Mouse (Mus musculus) liver, embryonic 13.5 days (tissue): ENCODE data around the gene Cish. TPM values are rescaled to one million over a fixed set of nuclear protein-coding genes. Genes with fewer than 3 reads are reported as not detected.

ENCODE experiments used
- ATAC-seq: fragments of 200-750 bp; cut with Nextera tagmentation; 2 replicates; pipeline ENCODE4 v1.8.0; 2017; ENCODE audit warnings: low read depth, mild to moderate bottlenecking, moderate number of reproducible peaks, moderate library complexity
- DNase-seq: peaks from one replicate; pipeline ENCODE4 v3.0.0; 2022
- H3K27ac ChIP-seq: fragments of 300-500 bp; sonication (generic); 2 replicates; pipeline ENCODE4 v1.5.1; 2015; ENCODE audit warnings: moderate library complexity, mild to moderate bottlenecking, inconsistent platforms
- H3K27me3 ChIP-seq: fragments of 300-500 bp; sonication (generic); 2 replicates; pipeline ENCODE4 v1.6.1; 2015; ENCODE audit warnings: mild to moderate bottlenecking, inconsistent platforms
- H3K36me3 ChIP-seq: fragments of 300-500 bp; sonication (generic); 2 replicates; pipeline ENCODE4 v1.6.1; 2015; ENCODE audit warnings: mild to moderate bottlenecking, inconsistent platforms
- H3K4me1 ChIP-seq: fragments of 300-500 bp; sonication (generic); replicated peaks from 2 replicates; pipeline ENCODE4 v1.6.1; 2015; ENCODE audit warnings: inconsistent platforms
- H3K4me2 ChIP-seq: fragments of 300-500 bp; sonication (generic); 2 replicates; pipeline ENCODE4 v1.6.1; 2015; ENCODE audit warnings: inconsistent platforms, mild to moderate bottlenecking, moderate library complexity
- H3K4me3 ChIP-seq: fragments of 300-500 bp; sonication (generic); replicated peaks from 2 replicates; pipeline ENCODE4 v1.5.1; 2015; ENCODE audit warnings: mild to moderate bottlenecking, inconsistent platforms
- H3K9ac ChIP-seq: fragments of 300-500 bp; sonication (generic); 2 replicates; pipeline ENCODE4 v1.6.1; 2015; ENCODE audit warnings: mild to moderate bottlenecking, inconsistent platforms
- H3K9me3 ChIP-seq: fragments of 300-500 bp; sonication (generic); replicated peaks from 2 replicates; pipeline ENCODE4 v1.6.1; 2016; ENCODE audit warnings: inconsistent platforms
- WGBS: fragments of 180-500 bp; shearing (Covaris S2); methylation state at CpG from one replicate; pipeline ENCODE4 v1.1.7; 2015; ENCODE audit not compliant: insufficient replicate concordance; 5-methylcytosine and 5-hydroxymethylcytosine counted together
- polyA plus RNA-seq: library from polyadenylated mRNA; unstranded; fragments of >200 nt; fragmentation: Nextera tagmentation; extraction: Ambion mirVana; gene quantifications from 2 replicates; pipeline ENCODE4 v1.2.1, GENCODE M21; 2015

Cish gene
- polyA plus RNA-seq, 1 experiment from 2014 or later, result 10.7 TPM

GRCm38 (mm10) chr9:107289211-107290076, 6.4 kb upstream of the Cish start, which contains the start of gene Mapkapk3:
Mapkapk3 (minus strand) TSS chr9:107289877.
- DNase-seq, result peak; percentile 75
- WGBS, result 1% methylated on average over 49 of the region's 49 CpGs
- no peaks in the 10 kb centered on the region for H3K36me3 ChIP-seq
- H3K9ac ChIP-seq, result peak within 1 kb of the TSS; percentile 70
- peak within 1 kb of the TSS; percentile 98 for H3K4me2 ChIP-seq
- no peaks in the 10 kb centered on the region for H3K9me3 ChIP-seq
- peak; percentile 87 for ATAC-seq
- H3K4me3 ChIP-seq, result peak within 1 kb of the TSS; percentile 66
- H3K4me1 ChIP-seq, result peaks cover 59% of the 10 kb centered on the region
- H3K27ac ChIP-seq, result peak within 1 kb of the TSS; percentile 74
- H3K27me3 ChIP-seq, result peaks cover 10% of the 10 kb centered on the region; the same call in 1 of the 2 replicates

DNA sequence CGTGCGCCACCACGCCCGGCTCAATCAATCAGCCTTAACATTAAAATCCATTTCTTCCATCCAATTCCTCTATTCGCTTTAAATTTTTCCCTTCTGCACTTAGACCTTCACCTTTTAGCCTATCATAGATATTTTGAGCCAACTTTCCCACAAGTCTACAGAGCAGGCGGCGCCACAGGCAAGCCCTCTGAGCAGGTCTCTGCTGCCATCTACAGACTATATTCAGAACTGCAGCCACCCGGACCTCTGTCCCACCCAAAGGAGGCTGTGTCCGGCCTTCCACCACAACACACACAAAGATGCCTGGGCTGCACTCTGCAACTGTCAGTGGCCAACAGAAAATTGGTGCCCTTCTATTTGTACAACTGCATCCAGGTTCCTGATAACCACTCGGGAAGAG, 4.9 kb upstream of the Cish start:
- H3K4me2 ChIP-seq, result no peak overlapping the region
- no peak overlapping the region for H3K27ac ChIP-seq
- no peak overlapping the region for H3K4me3 ChIP-seq
- H3K27me3 ChIP-seq, result peaks cover 10% of the 10 kb centered on the region; the same call in 1 of the 2 replicates
- peaks cover 62% of the 10 kb centered on the region for H3K4me1 ChIP-seq
- H3K9ac ChIP-seq, result no peak overlapping the region
- no peaks in the 10 kb centered on the region for H3K36me3 ChIP-seq
- ATAC-seq (no peak), DNase-seq (no peak)
- H3K9me3 ChIP-seq, result no peaks in the 10 kb centered on the region
- 32% methylated on average over 10 of the region's 10 CpGs for WGBS

GRCm38 (mm10) chr9:107294249-107294648, 1.6 kb upstream of the Cish start:
- no peaks in the 10 kb centered on the region for H3K36me3 ChIP-seq
- no peak overlapping the region for H3K4me2 ChIP-seq
- H3K27ac ChIP-seq, result no peak overlapping the region
- whole genome bisulfite sequencing, result 2% methylated on average over 6 of the region's 6 CpGs
- H3K27me3 ChIP-seq, result peaks cover 10% of the 10 kb centered on the region; the same call in 1 of the 2 replicates
- ATAC-seq (no peak), DNase-seq (peak; percentile 72)
- H3K4me3 ChIP-seq, result no peak overlapping the region
- no peak overlapping the region for H3K9ac ChIP-seq
- H3K4me1 ChIP-seq, result peaks cover 57% of the 10 kb centered on the region
- H3K9me3 ChIP-seq, result no peaks in the 10 kb centered on the region

- peaks cover 10% of the 10 kb centered on the region for H3K36me3 ChIP-seq
- ATAC-seq, result peak; percentile 13
- H3K4me2 ChIP-seq, result peak overlapping the region; percentile 93
- H3K4me1 ChIP-seq, result peaks cover 57% of the 10 kb centered on the region
- H3K27ac ChIP-seq, result peak overlapping the region; percentile 95
- WGBS, result 3% methylated on average over 4 of the region's 4 CpGs
- H3K27me3 ChIP-seq, result peaks cover 10% of the 10 kb centered on the region; the same call in 1 of the 2 replicates
- peak; percentile 59 for DNase-seq
- H3K4me3 ChIP-seq, result peak overlapping the region; percentile 65
- peak overlapping the region; percentile 75 for H3K9ac ChIP-seq
- H3K9me3 ChIP-seq, result no peaks in the 10 kb centered on the region
Observed at GRCm38 (mm10) chr9:107295616-107296015, 210 bp upstream of the Cish start.

GRCm38 (mm10) chr9:107296041-107296440, 215 bp downstream of the Cish start:
- DNase-seq (no peak), ATAC-seq (peak; percentile 17)
- H3K36me3 ChIP-seq, result peaks cover 14% of the 10 kb centered on the region
- H3K4me3 ChIP-seq, result peak overlapping the region; percentile 65
- peaks cover 59% of the 10 kb centered on the region for H3K4me1 ChIP-seq
- peaks cover 10% of the 10 kb centered on the region; the same call in 1 of the 2 replicates for H3K27me3 ChIP-seq
- peak overlapping the region; percentile 75 for H3K9ac ChIP-seq
- WGBS, result under 1% methylated on average over 14 of the region's 14 CpGs
- H3K4me2 ChIP-seq, result peak overlapping the region; percentile 93
- H3K9me3 ChIP-seq, result no peaks in the 10 kb centered on the region
- H3K27ac ChIP-seq, result peak overlapping the region; percentile 95

DNA sequence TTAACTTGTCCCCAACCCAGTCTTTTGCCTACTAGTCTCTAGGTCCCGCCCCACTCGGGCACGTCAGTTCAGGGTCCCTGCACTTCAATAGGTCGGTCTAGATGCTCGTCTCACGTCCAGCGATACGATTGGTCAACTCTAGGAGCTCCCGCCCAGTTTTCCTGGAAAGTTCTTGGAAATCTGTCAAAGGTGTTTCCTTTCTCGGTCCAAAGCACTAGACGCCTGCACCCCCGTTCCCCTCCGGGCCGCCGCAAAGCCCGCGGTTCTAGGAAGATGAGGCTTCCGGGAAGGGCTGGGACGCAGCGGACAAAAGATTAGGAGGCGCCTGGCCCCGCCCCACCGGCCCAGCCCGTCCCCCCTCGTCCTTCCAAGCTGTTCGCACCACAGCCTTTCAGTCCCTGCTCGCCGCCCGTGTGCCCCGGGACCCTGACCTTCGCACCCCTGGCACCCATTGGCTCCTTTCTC, 707 bp downstream of the Cish start:
- DNase-seq (peak; percentile 95), ATAC-seq (peak; percentile 91)
- Histone ChIP-seq H3K4me1 (peaks cover 64% of the 10 kb centered on the region), H3K27me3 (peaks cover 10% of the 10 kb centered on the region; the same call in 1 of the 2 replicates), H3K9me3 (no peaks in the 10 kb centered on the region), H3K4me3 (peak overlapping the region; percentile 65), H3K36me3 (peaks cover 19% of the 10 kb centered on the region), H3K4me2 (peak overlapping the region; percentile 93), H3K27ac (peak overlapping the region; percentile 95), H3K9ac (peak overlapping the region; percentile 76)
- under 1% methylated on average over 31 of the region's 31 CpGs for WGBS

- ATAC-seq, result no peak
- Histone ChIP-seq H3K9ac (peak overlapping the region; percentile 76), H3K27me3 (peaks cover 10% of the 10 kb centered on the region; the same call in 1 of the 2 replicates), H3K36me3 (peaks cover 24% of the 10 kb centered on the region), H3K27ac (peak overlapping the region; percentile 95), H3K4me2 (peak overlapping the region; percentile 93), H3K9me3 (no peaks in the 10 kb centered on the region), H3K4me3 (peak overlapping the region; percentile 65), H3K4me1 (peaks cover 69% of the 10 kb centered on the region)
- DNase-seq, result no peak
- WGBS, result 12% methylated on average over 16 of the region's 16 CpGs
Observed at GRCm38 (mm10) chr9:107297059-107297458, 1.2 kb downstream of the Cish start.

DNA sequence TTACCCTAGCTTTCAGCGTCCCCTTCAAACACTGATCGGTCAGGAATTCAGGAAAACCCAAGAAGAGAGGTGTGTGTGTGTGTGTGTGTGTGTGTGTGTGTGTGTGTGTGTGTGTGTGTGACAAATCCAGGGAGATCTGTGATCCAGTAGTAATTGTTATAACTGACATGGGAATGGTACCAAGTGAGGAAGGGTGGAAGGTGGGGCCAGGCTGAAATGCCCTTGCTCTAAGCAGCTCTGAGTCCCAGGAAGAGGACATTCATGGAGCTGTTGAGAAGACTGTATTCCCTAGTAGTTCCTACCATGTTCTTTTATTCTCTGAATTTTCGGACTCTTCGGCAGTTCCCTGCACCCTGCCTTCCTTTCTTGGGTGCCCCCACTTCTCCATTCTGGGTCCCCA, 1.8 kb downstream of the Cish start:
- H3K4me1 ChIP-seq, result peaks cover 75% of the 10 kb centered on the region
- peak overlapping the region; percentile 76 for H3K9ac ChIP-seq

GRCm38 (mm10) chr9:107298059-107298780, 2.4 kb downstream of the Cish start:
- Histone ChIP-seq H3K36me3 (peaks cover 29% of the 10 kb centered on the region), H3K4me2 (peak overlapping the region; percentile 93), H3K9ac (peak overlapping the region; percentile 76), H3K9me3 (no peaks in the 10 kb centered on the region), H3K27me3 (0 out of 2 replicates have a peak, but pooled peaks cover under 1% of the 10 kb centered on the region), H3K27ac (peak overlapping the region; percentile 95), H3K4me3 (peak overlapping the region; percentile 65), H3K4me1 (peaks cover 81% of the 10 kb centered on the region)
- WGBS, result 57% methylated on average over 8 of the region's 8 CpGs
- peak; percentile 64 for DNase-seq
- peak; percentile 65 for ATAC-seq

More for the DNA sequence above, 1.8 kb downstream of the Cish start:
- Histone ChIP-seq H3K4me3 (peak overlapping the region; percentile 65), H3K27me3 (peaks cover 6% of the 10 kb centered on the region; the same call in 1 of the 2 replicates), H3K9me3 (no peaks in the 10 kb centered on the region), H3K4me2 (peak overlapping the region; percentile 93), H3K27ac (peak overlapping the region; percentile 95), H3K36me3 (peaks cover 29% of the 10 kb centered on the region)
- DNase-seq, result no peak
- ATAC-seq, result no peak
- WGBS, result 56% methylated on average over 4 of the region's 4 CpGs

DNA sequence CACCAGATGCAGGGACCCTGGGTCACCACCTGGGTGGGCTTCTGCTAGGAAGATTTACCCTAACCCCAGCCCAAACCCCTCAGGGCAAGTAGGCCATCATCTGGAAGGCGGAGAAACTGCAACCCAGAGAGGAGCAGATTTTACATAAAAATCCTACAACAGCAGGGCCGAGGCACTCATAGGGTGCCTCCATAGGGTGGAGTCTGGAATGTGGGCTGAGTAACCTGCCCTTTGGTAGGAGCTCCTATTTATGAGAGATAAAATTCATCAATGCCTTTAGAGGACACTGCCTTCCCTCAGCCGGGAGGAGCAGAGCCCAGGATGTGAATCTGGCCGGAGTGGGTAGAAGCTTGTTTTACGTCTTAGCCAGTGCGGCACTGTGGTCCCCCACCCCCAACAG, 3.0 kb downstream of the Cish start:
- ATAC-seq, result no peak
- 78% methylated on average over 6 of the region's 6 CpGs for WGBS
- Histone ChIP-seq H3K4me1 (peaks cover 87% of the 10 kb centered on the region), H3K9ac (peak overlapping the region; percentile 76), H3K27me3 (no peaks in the 10 kb centered on the region), H3K4me2 (peak overlapping the region; percentile 93), H3K27ac (peak overlapping the region; percentile 95), H3K36me3 (peaks cover 33% of the 10 kb centered on the region), H3K4me3 (peak overlapping the region; percentile 65), H3K9me3 (no peaks in the 10 kb centered on the region)
- DNase-seq, result no peak

DNA sequence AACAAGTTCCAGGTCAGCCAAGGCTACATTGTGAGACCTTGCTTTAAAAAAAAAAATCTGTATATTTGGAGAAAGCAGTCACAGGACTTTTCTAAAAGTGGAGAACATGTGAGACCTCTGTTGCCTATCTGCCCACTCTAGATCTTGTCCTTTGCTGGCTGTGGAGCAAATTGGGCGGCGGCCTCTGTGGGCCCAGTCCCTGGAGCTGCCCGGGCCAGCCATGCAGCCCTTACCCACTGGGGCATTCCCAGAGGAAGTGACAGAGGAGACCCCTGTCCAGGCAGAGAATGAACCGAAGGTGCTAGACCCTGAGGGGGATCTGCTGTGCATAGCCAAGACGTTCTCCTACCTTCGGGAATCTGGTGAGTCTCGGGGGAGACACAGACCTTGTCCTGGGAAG, 4.0 kb downstream of the Cish start:
- DNase-seq, result no peak
- ATAC-seq, result no peak
- 87% methylated on average over 7 of the region's 7 CpGs for WGBS
- Histone ChIP-seq H3K4me2 (peak overlapping the region; percentile 93), H3K36me3 (peaks cover 33% of the 10 kb centered on the region), H3K9ac (no peak overlapping the region; the same call in 1 of the 2 replicates), H3K27ac (0 out of 2 replicates have a peak overlapping the region, but pooled peaks have one; percentile 95), H3K27me3 (no peaks in the 10 kb centered on the region), H3K4me3 (0 out of 2 replicates have a peak overlapping the region, but pooled peaks have one; percentile 65), H3K9me3 (no peaks in the 10 kb centered on the region), H3K4me1 (peaks cover 91% of the 10 kb centered on the region)
